Mouse (Mus musculus) adrenal gland, adult 2 months (tissue): ENCODE data around the gene Cnpy4. TPM values are rescaled to one million over a fixed set of nuclear protein-coding genes. Genes with fewer than 3 reads are reported as not detected.

ENCODE experiments used
- DNase-seq: peaks from one replicate; pipeline ENCODE4 v3.0.0; 2021
- long read RNA-seq: library from polyadenylated mRNA; stranded (forward); transcript quantifications from one replicate; pipeline ENCODE4 v2.0.0, GENCODE M21; 2021
- polyA plus RNA-seq: library from polyadenylated mRNA; depleted of rRNA; stranded (reverse); fragments of >200 nt; gene quantifications from 2 replicates; pipeline ENCODE4 v1.2.3, GENCODE M21; 2012; rRNA removed
- total RNA-seq, 2 experiments: library from RNA; stranded (reverse); gene quantifications; 2 replicates each; pipeline ENCODE4 v1.2.3; 2021

Gene Cnpy4
- 10 to 100 TPM; 18.1 to 28.7 TPM for total RNA-seq
- polyA plus RNA-seq, result 0.68 and 1.1 TPM in 2 replicates
- long read RNA-seq, transcript Cnpy4-202 (6 exons, 1,855 nt), result major isoform, 17 of 19 reads
- long read RNA-seq, partial matches to known transcripts, result 0 of 19 reads
- long read RNA-seq, other reads (novel, unspliced or antisense), result 2 of 19 reads

GRCm38 (mm10) chr5:138186950-138187638 lies at the start of gene Cnpy4, which contains the start of gene Taf6:
TSS of gene Cnpy4 (plus strand) at chr5:138187485.
TSS of gene Taf6 (minus strand) at chr5:138187451.
- DNase-seq, result peak; percentile 86

- peak; percentile 39 for DNase-seq
These were observed 49.2 kb upstream of the Cnpy4 start for GRCm38 (mm10) chr5:138137935-138138549.

- no peak for DNase-seq
These were observed 48.7 kb upstream of the Cnpy4 start for GRCm38 (mm10) chr5:138138585-138138984.

GRCm38 (mm10) chr5:138154390-138154789 lies 32.9 kb upstream of the Cnpy4 start:
- DNase-seq, result no peak

- peak; percentile 93 for DNase-seq
These were observed 31.8 kb upstream of the Cnpy4 start, which contains the start of gene Zfp113 for GRCm38 (mm10) chr5:138155443-138155976. TSS of gene Zfp113 (minus strand) at chr5:138155744.

- DNase-seq, result no peak
These were observed 27.0 kb upstream of the Cnpy4 start for GRCm38 (mm10) chr5:138160224-138160762.

GRCm38 (mm10) chr5:138160842-138161665 lies 26.2 kb upstream of the Cnpy4 start, which contains the start of gene Cops6:
TSS of gene Cops6 (plus strand) at chr5:138161071.
- DNase-seq, result peak; percentile 96

GRCm38 (mm10) chr5:138163046-138163445 lies 24.2 kb upstream of the Cnpy4 start:
- DNase-seq, result no peak

GRCm38 (mm10) chr5:138163610-138164009 lies 23.7 kb upstream of the Cnpy4 start:
- DNase-seq, result no peak

- no peak for DNase-seq
These were observed 21.7 kb upstream of the Cnpy4 start for GRCm38 (mm10) chr5:138165594-138165993.

- DNase-seq, result peak; percentile 97
These were observed 16.2 kb upstream of the Cnpy4 start for GRCm38 (mm10) chr5:138170936-138171561.

- DNase-seq, result peak; percentile 99
These were observed 15.4 kb upstream of the Cnpy4 start, which contains the start of the genes Ap4m1 and Mcm7 for GRCm38 (mm10) chr5:138171695-138172491. TSS of gene Ap4m1 (plus strand) at chr5:138172002. TSS of gene Mcm7 (minus strand) at chr5:138172422.

- no peak for DNase-seq
These were observed 14.1 kb upstream of the Cnpy4 start for GRCm38 (mm10) chr5:138173217-138173616.

GRCm38 (mm10) chr5:138187661-138188306 lies 499 bp downstream of the Cnpy4 start:
- DNase-seq, result peak; percentile 83

- peak; percentile 91 for DNase-seq
These were observed 6.8 kb downstream of the Cnpy4 start, which contains the start of gene Mblac1 for GRCm38 (mm10) chr5:138193771-138194727. TSS of gene Mblac1 (plus strand) at chr5:138194314.

- DNase-seq, result no peak
These were observed 7.6 kb downstream of the Cnpy4 start for GRCm38 (mm10) chr5:138194755-138195345.

GRCm38 (mm10) chr5:138195463-138195862 lies 8.2 kb downstream of the Cnpy4 start:
- no peak for DNase-seq

GRCm38 (mm10) chr5:138199576-138199975 lies 12.3 kb downstream of the Cnpy4 start:
- peak; percentile 69 for DNase-seq
